Mouse (Mus musculus) left cerebral cortex, postnatal 36 days (tissue): Measurements from ENCODE around the gene Art2b. TPM values are rescaled to one million over a fixed set of nuclear protein-coding genes. Genes with fewer than 3 reads are reported as not detected.

ENCODE experiments used
- total RNA-seq, 2 experiments: library from RNA; stranded (reverse); gene quantifications; 2 replicates each; pipeline ENCODE4 v1.2.3; 2021

Gene Art2b
- total RNA-seq, 2 experiments from 2014 or later: not detected

Other genes with a start within 250 kb of the Art2b start
- gene Arap1, start 237.5 kb downstream of the Art2b start, total RNA-seq: 10 to 100 TPM; 16.5 to 17.6 TPM
- gene Gm45837, start 174.7 kb downstream of the Art2b start, total RNA-seq: 1 to 10 TPM in 1 of 2 experiments, not detected in 1; 1.7 TPM
- 100 to 1,000 TPM; 349 to 377 TPM for gene Pde2a, start 163.9 kb downstream of the Art2b start, total RNA-seq
- gene Clpb, start 78.0 kb upstream of the Art2b start, total RNA-seq: 10 to 100 TPM; 55.2 to 60.3 TPM
- gene Phox2a, start 232.7 kb upstream of the Art2b start, total RNA-seq: not detected